Mouse (Mus musculus) inflammation-experienced regulatory T-cells, adult 6 months (primary cell): ENCODE results near the gene Nle1. TPM values are rescaled to one million over a fixed set of nuclear protein-coding genes. Genes with fewer than 3 reads are reported as not detected.
"Not testable (repeated sequence)": the region's sequence is repeated elsewhere in the genome, so short reads cannot be mapped to it uniquely, and the experiment has no call there.

Experiments used
- ATAC-seq: one replicate; pipeline ENCODE4 v1.8.0; 2017
- polyA plus RNA-seq, 3 experiments: library from polyadenylated mRNA; unstranded; fragments of 100-300 nt; shearing (Covaris generic); gene quantifications; one replicate each; pipeline ENCODE4 v1.2.1; 2017

The Nle1 gene
- polyA plus RNA-seq, result 10 to 100 TPM; 17.9 to 56.0 (median 48.0) TPM

GRCm38 (mm10) chr11:82907651-82908607 lies at the start of gene Nle1:
Gene Nle1 (minus strand): TSS chr11:82908411.
- peak; percentile 97 for ATAC-seq

GRCm38 (mm10) chr11:82956925-82957324 lies 48.7 kb upstream of the Nle1 start:
- no peak for ATAC-seq

- ATAC-seq, result peak; percentile 49
Measured at GRCm38 (mm10) chr11:82954631-82955030, 46.4 kb upstream of the Nle1 start.

- ATAC-seq, result peak; percentile 82
Measured at GRCm38 (mm10) chr11:82952612-82953542, 44.7 kb upstream of the Nle1 start.

GRCm38 (mm10) chr11:82951865-82952611 lies 43.8 kb upstream of the Nle1 start:
- no peak for ATAC-seq

GRCm38 (mm10) chr11:82950736-82951481 lies 42.7 kb upstream of the Nle1 start, which contains the start of gene Slfn5:
Gene Slfn5 (plus strand): TSS chr11:82951349.
- no peak for ATAC-seq

- ATAC-seq, result no peak
Measured at GRCm38 (mm10) chr11:82949036-82949435, 40.8 kb upstream of the Nle1 start.

- peak; percentile 77 for ATAC-seq
Measured at GRCm38 (mm10) chr11:82947457-82947856, 39.2 kb upstream of the Nle1 start.

GRCm38 (mm10) chr11:82945636-82946035 lies 37.4 kb upstream of the Nle1 start:
- ATAC-seq, result no peak

- ATAC-seq, result no peak
Measured at GRCm38 (mm10) chr11:82943336-82943735, 35.1 kb upstream of the Nle1 start.

- ATAC-seq, result no peak
Measured at GRCm38 (mm10) chr11:82933186-82933585, 25.0 kb upstream of the Nle1 start.

- not testable (repeated sequence) for ATAC-seq
Measured at GRCm38 (mm10) chr11:82931671-82932450, 23.6 kb upstream of the Nle1 start.

GRCm38 (mm10) chr11:82931161-82931560 lies 22.9 kb upstream of the Nle1 start:
- not testable (repeated sequence) for ATAC-seq

GRCm38 (mm10) chr11:82930391-82930955 lies 22.3 kb upstream of the Nle1 start:
- not testable (repeated sequence) for ATAC-seq

- ATAC-seq, result no peak
Measured at GRCm38 (mm10) chr11:82929633-82929950, 21.4 kb upstream of the Nle1 start.

- no peak for ATAC-seq
Measured at GRCm38 (mm10) chr11:82928897-82929632, 20.9 kb upstream of the Nle1 start.

- not testable (repeated sequence) for ATAC-seq
Measured at GRCm38 (mm10) chr11:82923910-82924309, 15.7 kb upstream of the Nle1 start.

GRCm38 (mm10) chr11:82921691-82922090 lies 13.5 kb upstream of the Nle1 start:
- ATAC-seq, result no peak

- no peak for ATAC-seq
Measured at GRCm38 (mm10) chr11:82920768-82921167, 12.6 kb upstream of the Nle1 start.
